Mouse (Mus musculus): Measurements from ENCODE around the gene Pgap2.

DNA sequence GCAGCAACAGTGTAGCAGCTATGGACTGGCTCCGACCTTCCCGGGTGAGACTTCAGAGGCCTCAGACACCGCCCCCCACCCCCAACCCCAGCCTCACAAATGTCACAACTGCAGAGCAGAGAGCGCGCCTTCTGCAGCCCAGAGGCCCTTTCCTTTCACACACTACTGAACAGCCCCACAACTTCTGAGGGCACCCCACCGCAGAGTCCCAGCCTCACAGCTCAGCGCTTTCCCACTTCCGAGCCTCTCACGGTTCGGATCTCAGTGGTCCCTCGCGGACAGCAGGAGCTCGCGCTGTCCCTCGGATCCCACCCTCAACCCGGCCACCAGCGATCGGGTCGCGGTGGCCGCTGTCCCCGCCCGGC, 39.5 kb downstream of the Pgap2 start:
- TF ChIP-seq POLR2A (IDR thresholded peaks at IDR 0.05; ENCODE audit: control insufficient read depth, low read depth, low read length) (no peak), CTCF (IDR thresholded peaks at IDR 0.05; ENCODE audit: control insufficient read depth, insufficient read depth, insufficient replicate concordance, low read depth, low read length) (no peak)
